Mouse (Mus musculus) mouse trophoblast stem cell (cell line): ENCODE results near the gene Jakmip3.

Experiments used
- in situ Hi-C, 2 experiments: fragments of 300-500 bp; cut with MseI, MboI; formaldehyde crosslinking; loops; 2 replicates in 1 of 2; 3 replicates in 1 of 2; pipeline ENCODE4 v1.15.1; 2025

Jakmip3 gene

DNA sequence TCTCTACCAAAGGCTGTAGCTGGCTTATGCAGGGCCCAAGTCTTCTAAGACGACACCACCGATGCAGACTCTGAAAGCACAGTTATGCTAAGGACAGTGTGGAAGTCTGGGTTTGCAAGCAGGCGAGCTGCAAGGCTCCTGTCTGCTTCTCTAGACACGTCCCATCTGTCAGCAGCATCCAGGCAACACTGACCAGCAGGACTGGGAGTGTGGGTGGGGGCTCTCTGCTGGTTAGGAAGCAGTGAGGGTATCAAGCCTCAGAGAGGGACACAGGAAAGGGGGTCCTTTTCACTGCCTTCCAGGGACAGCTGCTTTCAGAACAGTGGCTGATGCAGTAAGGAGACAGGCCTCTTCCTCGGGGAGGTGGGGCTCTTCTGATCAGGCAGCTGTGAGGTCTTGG lies 86.6 kb downstream of the Jakmip3 start:
- in situ Hi-C loops, result no loop called here

DNA sequence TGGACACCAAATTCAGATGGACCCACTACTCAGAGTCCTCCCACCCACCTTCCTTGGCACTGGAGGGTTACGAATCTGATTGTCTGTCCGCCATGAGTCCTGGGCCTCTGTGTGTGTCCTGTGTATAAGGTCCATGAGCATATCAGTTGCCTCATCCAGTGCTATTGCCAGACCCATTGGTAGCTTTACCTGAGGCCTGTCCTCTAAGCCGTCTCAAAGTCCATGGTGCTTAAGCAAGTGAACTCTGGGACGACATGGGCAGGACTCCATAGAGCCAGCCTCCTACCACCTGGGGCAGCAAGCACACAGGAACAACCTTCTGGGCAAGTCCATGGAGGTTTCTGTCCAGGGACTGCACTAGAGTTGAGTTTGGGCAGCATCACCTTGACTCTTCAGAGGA lies 90.7 kb downstream of the Jakmip3 start:
- in situ Hi-C loops, result no loop called here

- in situ Hi-C loops, result no loop called here
These were observed 122.9 kb downstream of the Jakmip3 start for GRCm38 (mm10) chr7:139063406-139063805.

- in situ Hi-C loops, result no loop called here
These were observed 127.7 kb downstream of the Jakmip3 start for GRCm38 (mm10) chr7:139068182-139068623.

DNA sequence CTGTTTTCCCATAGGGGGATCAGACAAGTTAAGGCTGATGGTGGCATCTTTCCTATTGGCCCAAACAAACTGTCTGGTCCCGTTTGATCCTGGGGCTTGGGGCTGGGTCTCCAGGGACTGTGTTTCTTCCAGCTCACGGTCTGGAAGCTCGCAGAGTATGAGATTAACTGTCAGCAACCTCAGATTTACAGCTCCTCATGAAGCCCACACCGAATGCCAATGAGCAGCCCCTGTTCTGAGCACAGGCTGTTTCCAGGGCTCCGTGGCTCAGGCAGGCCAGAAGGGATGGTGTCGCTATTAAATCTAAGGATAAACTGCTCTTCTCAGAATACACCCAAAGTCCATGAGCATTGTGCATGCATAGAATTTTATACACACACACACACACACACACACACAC lies 133.7 kb downstream of the Jakmip3 start:
- in situ Hi-C loops, result no loop called here

DNA sequence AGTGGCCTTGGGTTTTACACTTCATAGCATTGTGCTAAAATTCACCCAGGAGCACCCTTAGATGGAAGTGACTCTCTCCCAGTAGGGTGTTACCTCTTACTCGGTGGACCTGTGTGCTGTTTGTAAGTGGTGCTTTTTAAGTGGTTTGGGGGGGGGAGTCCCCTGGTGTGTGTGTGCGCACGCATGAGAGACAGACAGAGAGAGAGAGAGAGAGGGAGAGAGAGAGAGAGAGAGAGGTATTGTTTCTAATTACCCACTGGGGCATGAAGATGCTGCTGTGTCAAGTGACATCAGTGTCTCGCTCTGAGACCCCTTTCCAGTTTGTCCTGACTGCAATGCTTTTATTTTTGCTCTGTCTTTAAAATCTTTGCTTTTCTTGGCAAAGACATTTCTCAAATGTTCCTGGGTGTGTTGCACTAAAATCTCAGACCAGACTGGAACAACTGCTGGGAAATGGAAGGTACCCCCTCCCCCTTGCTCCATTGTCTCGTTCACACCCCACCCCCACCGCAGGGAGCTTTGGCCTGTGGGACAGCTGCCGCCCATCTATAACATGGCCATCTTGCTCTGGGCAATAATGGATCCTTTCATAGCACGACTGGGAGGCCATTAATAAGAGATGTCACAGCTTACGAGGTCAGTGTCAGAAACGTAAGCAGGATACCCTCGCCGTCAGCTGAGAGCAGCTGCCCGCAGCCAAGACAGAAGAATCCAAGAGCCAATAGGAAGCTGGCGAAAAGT lies 134.7 kb downstream of the Jakmip3 start:
- in situ Hi-C loops, result no loop called here

DNA sequence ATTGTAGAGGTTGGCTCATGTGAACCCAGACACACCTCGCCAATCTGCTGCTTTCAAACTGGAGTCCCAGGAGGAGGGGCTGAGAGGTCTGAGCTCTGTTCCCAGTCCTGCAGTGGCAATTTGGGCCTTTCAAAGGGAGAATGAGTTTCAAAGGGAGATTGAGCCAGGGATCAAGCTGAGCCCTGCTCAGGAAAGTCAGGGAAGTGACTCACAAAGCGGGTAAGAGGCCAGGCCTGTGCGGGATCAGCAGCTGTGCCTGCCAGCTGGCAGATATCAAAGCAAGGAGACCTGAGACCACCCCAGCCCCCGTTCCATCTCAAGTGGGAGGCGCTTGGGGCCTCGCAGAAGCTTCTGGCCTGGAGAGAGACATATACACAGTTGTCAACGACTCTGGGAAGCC lies 136.8 kb downstream of the Jakmip3 start:
- in situ Hi-C loops, result no loop called here

DNA sequence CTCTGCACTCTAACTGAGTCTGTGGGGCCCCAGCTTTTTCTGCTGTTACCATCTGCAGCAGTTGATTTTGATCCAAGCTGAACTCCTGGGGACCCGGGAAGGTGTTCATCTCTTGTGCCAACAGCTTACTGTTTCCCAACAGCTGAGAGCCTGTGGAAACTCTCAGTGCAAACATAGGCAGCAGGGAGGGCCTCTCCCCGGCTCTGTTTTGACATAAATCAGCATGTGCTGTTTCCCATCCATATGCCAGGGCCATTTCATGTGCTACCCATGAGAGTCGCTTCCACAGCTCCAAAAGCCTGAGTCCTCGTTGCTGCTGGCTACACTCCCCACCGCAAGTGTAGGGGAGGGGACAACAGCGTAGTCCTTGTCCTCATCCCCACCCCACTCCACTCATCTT lies 137.7 kb downstream of the Jakmip3 start:
- in situ Hi-C loops, result no loop called here

DNA sequence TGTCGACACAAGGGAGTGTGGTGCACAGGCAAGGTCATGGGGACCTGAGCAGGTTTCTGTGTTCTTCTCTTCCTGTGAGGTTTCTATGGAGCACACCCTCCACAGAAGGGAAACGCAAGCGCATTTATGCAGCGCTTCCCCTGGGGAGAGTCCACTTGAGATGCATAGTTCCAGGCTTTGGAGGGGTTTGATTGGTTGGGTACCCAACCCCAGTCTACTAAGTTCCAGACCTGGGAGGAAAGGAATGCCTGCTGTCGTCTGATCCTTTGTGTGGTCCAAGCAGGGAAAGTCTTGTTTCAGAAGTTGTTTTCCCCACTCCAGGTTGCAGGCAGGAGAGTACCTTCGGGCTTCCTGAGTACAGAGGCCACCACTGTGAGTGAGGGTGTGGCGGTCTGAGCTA lies 138.6 kb downstream of the Jakmip3 start:
- in situ Hi-C loops, result no loop called here

GRCm38 (mm10) chr7:139080714-139081113 lies 140.2 kb downstream of the Jakmip3 start:
- in situ Hi-C loops, result no loop called here

DNA sequence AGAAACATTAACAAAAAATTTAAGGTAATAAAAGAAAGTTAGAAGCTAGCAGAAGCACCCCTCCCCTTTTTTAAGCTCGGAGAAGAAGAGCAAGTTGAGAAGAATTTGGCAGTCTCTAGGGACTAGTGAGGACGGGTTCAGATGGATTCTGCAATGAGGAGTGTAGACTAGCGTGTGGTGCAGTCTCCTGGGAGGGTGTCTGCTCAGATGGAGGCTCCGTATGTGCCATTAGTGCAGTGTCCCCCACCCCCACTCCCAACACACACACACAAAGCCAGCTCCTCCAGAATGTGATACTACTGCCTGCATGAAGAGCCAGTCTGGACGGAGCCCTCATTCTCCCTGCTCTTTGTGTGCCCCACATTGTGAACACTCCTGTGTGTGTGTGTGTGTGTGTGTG lies 140.6 kb downstream of the Jakmip3 start:
- in situ Hi-C loops, result no loop called here

GRCm38 (mm10) chr7:139082281-139082680 lies 141.8 kb downstream of the Jakmip3 start:
- in situ Hi-C loops, result no loop called here

- in situ Hi-C loops, result no loop called here
These were observed 143.8 kb downstream of the Jakmip3 start for GRCm38 (mm10) chr7:139084316-139084715.

DNA sequence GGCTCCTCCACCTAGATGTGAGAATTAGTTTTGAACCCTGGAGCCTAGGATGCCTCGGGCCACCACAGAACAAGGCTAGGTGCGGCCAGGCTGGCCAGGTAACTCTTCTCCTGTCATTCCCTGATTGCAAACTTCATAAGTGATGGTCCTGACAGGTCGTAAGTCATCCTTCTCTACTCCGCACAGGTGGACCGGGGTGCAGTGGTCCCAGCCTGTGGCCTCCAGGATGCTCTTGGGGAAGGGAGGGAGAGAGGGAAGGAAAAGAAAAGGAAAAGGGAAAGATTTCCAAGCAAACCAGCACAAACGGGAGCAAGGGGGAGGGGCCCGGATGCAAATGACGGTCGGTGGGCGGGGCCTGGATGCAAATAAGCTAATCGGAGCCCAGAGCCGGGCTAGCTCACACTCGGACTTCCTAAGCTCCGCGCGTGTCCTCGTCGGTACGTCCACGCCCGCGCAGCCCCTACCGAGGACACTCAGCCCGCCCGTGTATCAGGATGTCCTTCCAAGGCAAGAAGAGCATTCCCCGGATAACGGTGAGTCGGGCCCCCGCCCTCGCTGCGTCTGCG lies 145.2 kb downstream of the Jakmip3 start, which contains the start of gene Dpysl4:
TSS of gene Dpysl4 (plus strand) at position 373 of the 566 bp plus-strand sequence.
- in situ Hi-C loops, result no loop called here

DNA sequence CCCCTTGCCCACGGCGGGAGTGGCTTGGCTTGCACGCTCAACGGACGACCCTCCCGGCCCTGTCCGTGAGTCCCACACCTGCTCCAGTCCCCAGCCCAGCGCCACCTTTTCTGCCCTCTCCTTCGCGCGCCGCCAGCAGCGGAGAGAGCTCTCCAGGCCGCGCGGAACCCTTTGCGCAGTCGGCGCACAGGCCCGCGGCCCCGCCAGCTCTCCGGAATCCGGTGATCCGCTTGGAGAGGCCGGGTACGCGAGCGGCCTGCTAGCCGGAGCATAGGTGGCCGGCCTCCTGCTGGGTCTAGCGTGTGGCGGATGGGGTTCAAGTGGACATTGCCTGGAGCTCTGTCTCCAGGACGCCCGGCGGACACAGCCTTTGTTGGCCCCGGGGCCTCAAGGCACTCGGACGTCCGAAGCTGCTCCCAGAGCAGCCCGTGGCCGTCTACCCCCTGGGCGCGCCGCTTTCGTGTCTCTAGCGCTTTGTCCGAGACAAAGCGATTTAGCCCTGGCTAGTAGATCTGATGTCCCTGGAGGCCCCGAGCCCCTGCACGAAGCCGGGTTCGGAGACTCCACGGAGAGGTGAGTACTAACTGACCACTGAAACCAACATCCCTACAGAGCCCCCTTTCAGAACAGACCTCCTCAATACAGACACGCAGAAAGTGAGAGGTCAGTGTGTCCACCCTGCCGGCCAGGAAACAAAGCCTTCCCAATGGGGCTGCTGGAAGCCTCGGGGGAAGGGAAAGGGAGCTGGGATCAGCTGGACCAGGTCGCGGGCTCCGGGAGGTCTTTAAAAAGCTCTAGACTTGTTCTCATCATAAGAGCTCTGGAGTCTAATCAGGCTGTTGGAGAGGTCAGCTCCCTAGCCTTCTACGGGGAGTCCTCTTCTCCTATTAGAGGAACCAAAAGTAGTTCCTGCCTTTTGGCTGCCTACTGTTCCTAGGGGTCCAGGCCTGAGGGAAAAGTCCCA lies 145.9 kb downstream of the Jakmip3 start:
- in situ Hi-C loops, result no loop called here

- in situ Hi-C loops, result no loop called here
These were observed 147.3 kb downstream of the Jakmip3 start for GRCm38 (mm10) chr7:139087801-139088200.

GRCm38 (mm10) chr7:139089892-139090874 lies 149.7 kb downstream of the Jakmip3 start:
- in situ Hi-C loops, result no loop called here

DNA sequence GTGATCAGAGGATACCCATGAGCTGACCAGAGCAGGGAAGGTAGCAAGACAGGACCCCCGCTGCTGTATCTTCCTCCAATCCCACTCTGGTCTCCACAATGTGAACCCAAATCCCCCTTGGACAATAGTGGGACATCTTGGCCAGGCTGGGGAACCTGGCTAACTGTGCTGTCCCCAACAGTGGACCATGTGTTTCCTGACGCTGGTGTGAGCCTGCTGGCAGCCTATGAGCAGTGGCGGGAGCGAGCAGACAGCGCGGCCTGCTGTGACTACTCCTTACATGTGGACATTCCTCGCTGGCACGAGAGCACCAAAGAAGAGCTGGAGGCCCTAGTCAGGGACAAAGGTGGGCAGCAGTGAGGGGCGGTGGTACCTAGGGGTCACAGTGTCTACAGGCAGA lies 151.2 kb downstream of the Jakmip3 start:
- in situ Hi-C loops, result no loop called here

DNA sequence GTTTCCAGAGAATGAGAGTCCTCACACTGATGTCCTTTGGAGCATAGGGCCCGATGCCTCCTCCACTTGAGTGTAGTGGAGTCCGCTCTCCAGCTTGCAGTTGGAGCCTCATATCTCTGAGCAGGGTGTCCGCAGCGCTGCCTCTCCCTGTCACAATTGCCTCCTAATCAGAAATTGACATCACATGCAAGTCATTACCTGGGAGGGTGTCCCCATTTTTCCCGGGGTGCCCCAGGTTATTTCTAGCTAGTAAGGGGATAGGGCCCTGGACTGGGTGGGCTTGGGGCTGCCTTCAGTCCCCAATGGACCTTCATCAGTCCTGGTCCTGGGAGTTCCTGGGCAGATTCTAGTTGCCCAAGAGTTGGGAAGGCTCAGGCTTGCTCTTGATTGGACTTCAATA lies 152.1 kb downstream of the Jakmip3 start:
- in situ Hi-C loops, result no loop called here

- in situ Hi-C loops, result no loop called here
These were observed 152.6 kb downstream of the Jakmip3 start for GRCm38 (mm10) chr7:139093124-139093523.

DNA sequence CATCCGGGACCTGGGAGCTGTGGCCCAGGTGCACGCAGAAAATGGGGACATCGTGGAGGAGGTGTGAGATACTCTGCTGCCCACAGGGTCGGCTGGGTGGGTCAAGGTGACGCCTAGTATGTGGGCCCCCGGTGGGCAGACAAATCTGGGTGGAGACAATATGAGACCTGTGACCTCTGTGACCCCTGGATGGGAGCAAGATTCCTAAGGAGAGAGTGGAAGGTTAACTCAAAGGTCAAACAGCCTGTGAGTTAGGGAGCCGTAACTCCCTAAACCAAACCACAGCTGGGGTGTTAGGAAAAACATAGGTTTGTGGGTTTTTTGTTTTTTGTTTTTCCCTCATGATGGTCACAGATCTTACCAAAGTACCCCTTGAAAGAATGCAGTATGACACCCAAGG lies 153.3 kb downstream of the Jakmip3 start:
- in situ Hi-C loops, result no loop called here
